Mouse (Mus musculus) testis, adult 2 months (tissue): Measurements from ENCODE around the gene Il15ra. TPM values are rescaled to one million over a fixed set of nuclear protein-coding genes. Genes with fewer than 3 reads are reported as not detected.
A peak's percentile ranks its signal among the peaks of the same experiment; 100 is the strongest.
"Not testable (repeated sequence)": the region's sequence is repeated elsewhere in the genome, so short reads cannot be mapped to it uniquely, and the experiment has no call there.

Experiments
- H3K27ac ChIP-seq: fragments of 200-500 bp; 2 replicates; pipeline ENCODE4 v1.5.1; 2012; ENCODE audit warnings: low read depth, low read length; ENCODE audit not compliant: control insufficient read depth, insufficient read depth
- H3K27me3 ChIP-seq: fragments of 200-500 bp; 2 replicates; pipeline ENCODE4 v1.6.1; 2012; ENCODE audit warnings: mild to moderate bottlenecking, low read length, moderate library complexity; ENCODE audit not compliant: control insufficient read depth, insufficient read depth
- H3K36me3 ChIP-seq: fragments of 200-500 bp; 2 replicates; pipeline ENCODE4 v1.6.1; 2012; ENCODE audit warnings: mild to moderate bottlenecking, low read length; ENCODE audit not compliant: control insufficient read depth, insufficient read depth
- H3K4me1 ChIP-seq: fragments of 200-500 bp; 2 replicates; pipeline ENCODE4 v1.6.1; 2012; ENCODE audit warnings: low read length; ENCODE audit not compliant: control insufficient read depth, insufficient read depth
- H3K4me3 ChIP-seq: fragments of 200-500 bp; 2 replicates; pipeline ENCODE4 v1.5.1; 2012; ENCODE audit warnings: low read depth, mild to moderate bottlenecking, low read length, moderate library complexity, mixed read lengths; ENCODE audit not compliant: control insufficient read depth
- CTCF ChIP-seq: fragments of 200-500 bp; IDR thresholded peaks from 2 replicates; pipeline ENCODE4 v1.5.1; 2012; ENCODE audit warnings: low read depth, mild to moderate bottlenecking, inconsistent platforms, low read length, moderate library complexity; ENCODE audit not compliant: control insufficient read depth, insufficient read depth, insufficient replicate concordance
- POLR2A ChIP-seq: fragments of 200-500 bp; IDR thresholded peaks from 2 replicates; pipeline ENCODE4 v1.6.1; 2012; ENCODE audit warnings: low read depth, mild to moderate bottlenecking, inconsistent platforms, low read length, moderate library complexity; ENCODE audit not compliant: control insufficient read depth
- polyA plus RNA-seq: library from polyadenylated mRNA; depleted of rRNA; stranded (reverse); fragments of >200 nt; gene quantifications from 2 replicates; pipeline ENCODE4 v1.2.3, GENCODE M21; 2012

The Il15ra gene
- polyA plus RNA-seq, 1 experiment = 3.8 TPM

GRCm38 (mm10) chr2:11706746-11707065 lies 1.6 kb downstream of the Il15ra start:
- Histone ChIP-seq H3K27me3 (no peaks in the 10 kb centered on the region), H3K4me3 (peak overlapping the region; percentile 81; the same call in 1 of the 2 replicates), H3K36me3 (no peaks in the 10 kb centered on the region), H3K27ac (peak overlapping the region; percentile 57), H3K4me1 (peaks cover 2% of the 10 kb centered on the region; the same call in 1 of the 2 replicates)
- no peak for TF ChIP-seq CTCF
- no peak for TF ChIP-seq POLR2A

- no peaks in the 10 kb centered on the region for H3K36me3 ChIP-seq
- peaks cover 2% of the 10 kb centered on the region; the same call in 1 of the 2 replicates for H3K4me1 ChIP-seq
- H3K27me3 ChIP-seq = no peaks in the 10 kb centered on the region
- no peak overlapping the region for H3K4me3 ChIP-seq
- TF ChIP-seq POLR2A (no peak), CTCF (no peak)
- no peak overlapping the region; the same call in 1 of the 2 replicates for H3K27ac ChIP-seq
Observed at GRCm38 (mm10) chr2:11708538-11708937, 3.4 kb downstream of the Il15ra start.

GRCm38 (mm10) chr2:11710101-11710500 lies 5.0 kb downstream of the Il15ra start:
- not testable (repeated sequence) for H3K27me3 ChIP-seq, H3K36me3 ChIP-seq, H3K4me3 ChIP-seq, H3K4me1 ChIP-seq, H3K27ac ChIP-seq

GRCm38 (mm10) chr2:11712483-11712990 lies 7.4 kb downstream of the Il15ra start:
- H3K4me3 ChIP-seq = no peak overlapping the region
- H3K27me3 ChIP-seq = no peaks in the 10 kb centered on the region
- no peaks in the 10 kb centered on the region for H3K36me3 ChIP-seq
- no peaks in the 10 kb centered on the region for H3K4me1 ChIP-seq
- H3K27ac ChIP-seq = no peak overlapping the region
- TF ChIP-seq POLR2A (no peak), CTCF (no peak)

GRCm38 (mm10) chr2:11713021-11713420 lies 7.9 kb downstream of the Il15ra start:
- Histone ChIP-seq H3K36me3 (no peaks in the 10 kb centered on the region), H3K27ac (no peak overlapping the region), H3K4me3 (no peak overlapping the region), H3K27me3 (no peaks in the 10 kb centered on the region), H3K4me1 (no peaks in the 10 kb centered on the region)
- TF ChIP-seq POLR2A (no peak), CTCF (no peak)

- TF ChIP-seq CTCF (no peak), POLR2A (no peak)
- Histone ChIP-seq H3K4me3 (no peak overlapping the region), H3K4me1 (no peaks in the 10 kb centered on the region), H3K27ac (no peak overlapping the region), H3K36me3 (no peaks in the 10 kb centered on the region), H3K27me3 (no peaks in the 10 kb centered on the region)
Observed at GRCm38 (mm10) chr2:11714535-11714934, 9.4 kb downstream of the Il15ra start.

- TF ChIP-seq POLR2A (no peak), CTCF (no peak)
- Histone ChIP-seq H3K4me1 (no peaks in the 10 kb centered on the region), H3K36me3 (no peaks in the 10 kb centered on the region), H3K4me3 (no peak overlapping the region), H3K27ac (no peak overlapping the region), H3K27me3 (no peaks in the 10 kb centered on the region)
Observed at GRCm38 (mm10) chr2:11718573-11718972, 13.5 kb downstream of the Il15ra start.

GRCm38 (mm10) chr2:11722564-11722963 lies 17.5 kb downstream of the Il15ra start:
- Histone ChIP-seq H3K27ac (no peak overlapping the region), H3K27me3 (no peaks in the 10 kb centered on the region), H3K4me1 (no peaks in the 10 kb centered on the region), H3K4me3 (no peak overlapping the region), H3K36me3 (no peaks in the 10 kb centered on the region)
- TF ChIP-seq CTCF (no peak), POLR2A (no peak)
